Mouse (Mus musculus): ENCODE measurements around the gene Islr.
A peak's percentile ranks its signal among the peaks of the same experiment; 100 is the strongest.

The Islr gene

GRCm38 (mm10) chr9:58150733-58151361 is 53.3 kb downstream of the Islr start:
- peak; percentile 47 for DNase-seq

GRCm38 (mm10) chr9:58148806-58149205 is 55.3 kb downstream of the Islr start:
- DNase-seq = no peak

- DNase-seq = no peak
Observed at GRCm38 (mm10) chr9:58145417-58145816, 58.7 kb downstream of the Islr start.

GRCm38 (mm10) chr9:58144664-58145063 is 59.4 kb downstream of the Islr start:
- no peak for DNase-seq

- DNase-seq = peak; percentile 84
Observed at GRCm38 (mm10) chr9:58143419-58143818, 60.7 kb downstream of the Islr start.

GRCm38 (mm10) chr9:58139947-58140346 is 64.2 kb downstream of the Islr start:
- peak; percentile 90 for DNase-seq

GRCm38 (mm10) chr9:58135921-58136321 is 68.2 kb downstream of the Islr start:
- DNase-seq = no peak

- DNase-seq = no peak
Observed at GRCm38 (mm10) chr9:58134906-58135305, 69.2 kb downstream of the Islr start.

- DNase-seq = no peak
Observed at GRCm38 (mm10) chr9:58133893-58134884, 69.9 kb downstream of the Islr start.

GRCm38 (mm10) chr9:58131735-58132134 is 72.4 kb downstream of the Islr start:
- DNase-seq = no peak

GRCm38 (mm10) chr9:58130909-58131308 is 73.2 kb downstream of the Islr start:
- no peak for DNase-seq

- no peak for DNase-seq
Observed at GRCm38 (mm10) chr9:58129508-58129907, 74.6 kb downstream of the Islr start.

- no peak for DNase-seq
Observed at GRCm38 (mm10) chr9:58128926-58129413, 75.1 kb downstream of the Islr start.

GRCm38 (mm10) chr9:58125811-58126210 is 78.3 kb downstream of the Islr start:
- DNase-seq = no peak

- no peak for DNase-seq
Observed at GRCm38 (mm10) chr9:58125085-58125484, 79.0 kb downstream of the Islr start.

- peak; percentile 59 for DNase-seq
Observed at GRCm38 (mm10) chr9:58118671-58119070, 85.4 kb downstream of the Islr start, which contains the start of gene Ccdc33. Gene Ccdc33 (minus strand): TSS chr9:58118823.

- DNase-seq = no peak
Observed at GRCm38 (mm10) chr9:58116024-58116651, 88.0 kb downstream of the Islr start.

- no peak for DNase-seq
Observed at GRCm38 (mm10) chr9:58115297-58115925, 88.7 kb downstream of the Islr start.

- DNase-seq = no peak
Observed at GRCm38 (mm10) chr9:58114019-58114418, 90.1 kb downstream of the Islr start.

GRCm38 (mm10) chr9:58113279-58113884 is 90.7 kb downstream of the Islr start:
- DNase-seq = no peak

- DNase-seq = no peak
Observed at GRCm38 (mm10) chr9:58112866-58113278, 91.2 kb downstream of the Islr start.

GRCm38 (mm10) chr9:58112321-58112751 is 91.8 kb downstream of the Islr start:
- no peak for DNase-seq

All from lung, postnatal 10 days (tissue).